In genomic region chr3:60056451-60056850, GRCm38 (mm10) we compare ENCODE assay signal across 10 mouse cellular contexts. TPM values are rescaled to one million over a fixed set of nuclear protein-coding genes. Genes with fewer than 3 reads are reported as not detected.
DNase-seq lines count a peak whose midpoint lies in the region; ATAC-seq and TF ChIP-seq lines count a peak whose summit lies in the region.
"Had no signal": no experiment of that assay in that cellular context is flagged by ENCODE, and none has a peak within 500 bp of the region (broad histone marks: within the 10 kb centered on the region; RNA-seq: fewer than 3 reads in every experiment).

No protein-coding gene starts in this region.

- H3K9me3 ChIP-seq in limb, embryonic 14.5 days (ENCODE audit: control insufficient read depth, low read length), result no peaks in the 10 kb centered on the region
- H3K9me3 ChIP-seq in limb, embryonic 10.5 days (replicated peaks), result no peaks in the 10 kb centered on the region
- H3K9me3 ChIP-seq in E14TG2a.4 (ENCODE audit: low read length), result no peaks in the 10 kb centered on the region
- H3K9me3 ChIP-seq: embryonic facial prominence, embryonic 15.5 days; lung, embryonic 15.5 days had no signal

- H3K27me3 ChIP-seq in limb, embryonic 14.5 days (ENCODE audit: control insufficient read depth, insufficient read depth, low read length), result no peaks in the 10 kb centered on the region
- no peaks in the 10 kb centered on the region for H3K27me3 ChIP-seq in limb, embryonic 10.5 days (ENCODE audit: low read depth, poor library complexity, severe bottlenecking)
- no peaks in the 10 kb centered on the region for H3K27me3 ChIP-seq in E14TG2a.4 (ENCODE audit: insufficient read depth, low read length)
- H3K27me3 ChIP-seq: embryonic facial prominence, embryonic 15.5 days; lung, embryonic 15.5 days had no signal

- ATAC-seq in limb, embryonic 14.5 days (ENCODE audit: low FRiP score, low read depth), result no peak
- ATAC-seq in granulocyte monocyte progenitor cell, adult 5-6 weeks (replicated peaks; ENCODE audit: poor library complexity, severe bottlenecking), result peak; percentile 50; the same call in 1 of the 2 replicates

- H3K4me2 ChIP-seq in limb, embryonic 14.5 days (replicated peaks; ENCODE audit: low read depth, low read length, severe bottlenecking), result no peak overlapping the region
- H3K4me2 ChIP-seq: embryonic facial prominence, embryonic 15.5 days; lung, embryonic 15.5 days had no signal

- H3K27ac ChIP-seq in limb, embryonic 14.5 days (replicated peaks; ENCODE audit: low read depth, low read length), result no peak overlapping the region
- H3K27ac ChIP-seq in limb, embryonic 10.5 days, result no peak overlapping the region
- H3K27ac ChIP-seq: embryonic facial prominence, embryonic 15.5 days; lung, embryonic 15.5 days had no signal

- no peak for TF ChIP-seq POLR2A in limb, embryonic 14.5 days (IDR thresholded peaks at IDR 0.05; ENCODE audit: borderline replicate concordance, extremely low read depth, insufficient read depth, insufficient read length)

- no peaks in the 10 kb centered on the region for H3K4me1 ChIP-seq in limb, embryonic 14.5 days (ENCODE audit: control insufficient read depth, insufficient read depth, low read length)
- no peaks in the 10 kb centered on the region for H3K4me1 ChIP-seq in limb, embryonic 10.5 days
- H3K4me1 ChIP-seq in E14TG2a.4 (replicated peaks; ENCODE audit: low read depth, low read length), result no peaks in the 10 kb centered on the region
- H3K4me1 ChIP-seq: lung, embryonic 15.5 days had no signal

- no peak overlapping the region for H3K4me3 ChIP-seq in limb, embryonic 14.5 days (replicated peaks; ENCODE audit: low read length)
- H3K4me3 ChIP-seq in limb, embryonic 10.5 days, result no peak overlapping the region
- H3K4me3 ChIP-seq in E14TG2a.4 (replicated peaks; ENCODE audit: low read length), result no peak overlapping the region
- H3K4me3 ChIP-seq: embryonic facial prominence, embryonic 15.5 days; lung, embryonic 15.5 days had no signal

- peak; percentile 73 for TF ChIP-seq CTCF in E14TG2a.4 (conservative IDR thresholded peaks at IDR 0.05; ENCODE audit: low read length)

- DNase-seq in embryo, embryonic 10 days (ENCODE audit: low spot score), result peak; percentile 37
- no peak for DNase-seq in embryo, embryonic 9.5 days (ENCODE audit: extremely low spot score)
- DNase-seq in limb, embryonic 14.5 days (ENCODE audit: low spot score), result peak; percentile 66
- no peak for DNase-seq in limb, embryonic 10.5 days (ENCODE audit: low spot score)
- no peak for DNase-seq in spleen, adult 12 weeks (ENCODE audit: low spot score)
- no peak for DNase-seq in layer of hippocampus, adult 9-11 months

- no peak overlapping the region for H3K9ac ChIP-seq in limb, embryonic 14.5 days (ENCODE audit: low read depth, low read length, severe bottlenecking)
- H3K9ac ChIP-seq: embryonic facial prominence, embryonic 15.5 days; lung, embryonic 15.5 days had no signal

- WGBS in limb, embryonic 14.5 days, result 34% methylated on average over 3 of the region's 3 CpGs
- 33% methylated on average over 3 of the region's 3 CpGs for WGBS in limb, embryonic 10.5 days

- H3K36me3 ChIP-seq in limb, embryonic 14.5 days (ENCODE audit: control insufficient read depth, insufficient read depth, low read length), result no peaks in the 10 kb centered on the region
- H3K36me3 ChIP-seq in limb, embryonic 10.5 days, result no peaks in the 10 kb centered on the region
- no peaks in the 10 kb centered on the region for H3K36me3 ChIP-seq in E14TG2a.4 (ENCODE audit: insufficient read depth, low read length)
- H3K36me3 ChIP-seq: embryonic facial prominence, embryonic 15.5 days; lung, embryonic 15.5 days had no signal

RNA-seq across cellular contexts. Expression of gene Sucnr1, which starts 25.2 kb away (rescaled TPM):
- 1.2 TPM in 2 replicates for polyA plus RNA-seq in limb, embryonic 14.5 days (2012; rRNA removed)
- polyA plus RNA-seq in limb, embryonic 14.5 days (2014; fragmentation: Nextera tagmentation; extraction: Ambion mirVana), result 1.1 and 1.2 TPM in 2 replicates
- not detected in 2 replicates for polyA plus RNA-seq in limb, embryonic 10.5 days (2016; fragmentation: Nextera tagmentation; extraction: Ambion mirVana)
- total RNA-seq in granulocyte monocyte progenitor cell, adult 5-6 weeks (2014; fragmentation: Nextera tagmentation), result not detected in 2 replicates
- not detected in 2 replicates for total RNA-seq in granulocyte monocyte progenitor cell, adult 5-6 weeks (2017)

RNA-seq across cellular contexts. Expression of gene Aadac, which starts 30.9 kb away (rescaled TPM):
- polyA plus RNA-seq in limb, embryonic 14.5 days (2012; rRNA removed), result 0.24 and 0.47 TPM in 2 replicates
- 0.41 TPM in 1 of 2 replicates, not detected in the other for polyA plus RNA-seq in limb, embryonic 14.5 days (2014; fragmentation: Nextera tagmentation; extraction: Ambion mirVana)
- polyA plus RNA-seq in limb, embryonic 10.5 days (2016; fragmentation: Nextera tagmentation; extraction: Ambion mirVana), result not detected in 2 replicates
- total RNA-seq in granulocyte monocyte progenitor cell, adult 5-6 weeks (2014; fragmentation: Nextera tagmentation), result not detected in 2 replicates
- total RNA-seq in granulocyte monocyte progenitor cell, adult 5-6 weeks (2017), result not detected in 2 replicates

RNA-seq across cellular contexts. Expression of gene Aadacl2, which starts 49.9 kb away (rescaled TPM):
- polyA plus RNA-seq in limb, embryonic 14.5 days (2012; rRNA removed), result 1.8 and 2.6 TPM in 2 replicates
- polyA plus RNA-seq in limb, embryonic 14.5 days (2014; fragmentation: Nextera tagmentation; extraction: Ambion mirVana), result 2.8 and 4.7 TPM in 2 replicates
- polyA plus RNA-seq in limb, embryonic 10.5 days (2016; fragmentation: Nextera tagmentation; extraction: Ambion mirVana), result not detected in 2 replicates
- not detected in 2 replicates for total RNA-seq in granulocyte monocyte progenitor cell, adult 5-6 weeks (2014; fragmentation: Nextera tagmentation)
- not detected in 2 replicates for total RNA-seq in granulocyte monocyte progenitor cell, adult 5-6 weeks (2017)
- polyA plus RNA-seq: lung, embryonic 15.5 days had no signal

Comparison
In these comparisons a context has a peak if more than half of its experiments do, and no peak if none do; other contexts are left out.
1. DNase-seq: peak in embryo, embryonic 10 days (single experiment) and limb, embryonic 14.5 days (single experiment); none in embryo, embryonic 9.5 days (single experiment), limb, embryonic 10.5 days (single experiment), spleen, adult 12 weeks (single experiment) and layer of hippocampus, adult 9-11 months (single experiment).